Mouse (Mus musculus) limb, embryonic 13.5 days (tissue): ENCODE measurements around the gene Gm42372. TPM values are rescaled to one million over a fixed set of nuclear protein-coding genes. Genes with fewer than 3 reads are reported as not detected.
"Not testable (repeated sequence)": the region's sequence is repeated elsewhere in the genome, so short reads cannot be mapped to it uniquely, and the experiment has no call there.

Experiments
- ATAC-seq: fragments of 200-750 bp; cut with Nextera tagmentation; 2 replicates; pipeline ENCODE4 v1.8.0; 2017; ENCODE audit warnings: low read depth, moderate number of reproducible peaks, moderate TSS enrichment; ENCODE audit not compliant: low FRiP score
- H3K27ac ChIP-seq: fragments of 300-500 bp; sonication (generic); 2 replicates; pipeline ENCODE4 v1.5.1; 2015; ENCODE audit warnings: inconsistent platforms, mild to moderate bottlenecking, moderate library complexity
- H3K27me3 ChIP-seq: fragments of 300-500 bp; sonication (generic); 2 replicates; pipeline ENCODE4 v1.6.1; 2015; ENCODE audit warnings: mild to moderate bottlenecking, inconsistent platforms
- H3K36me3 ChIP-seq: fragments of 300-500 bp; sonication (generic); 2 replicates; pipeline ENCODE4 v1.6.1; 2015; ENCODE audit warnings: inconsistent platforms, mild to moderate bottlenecking, moderate library complexity
- H3K4me1 ChIP-seq: fragments of 300-500 bp; sonication (generic); 2 replicates; pipeline ENCODE4 v1.6.1; 2015; ENCODE audit warnings: inconsistent platforms
- H3K4me2 ChIP-seq: fragments of 300-500 bp; sonication (generic); replicated peaks from 2 replicates; pipeline ENCODE4 v1.6.1; 2015; ENCODE audit warnings: inconsistent platforms, mild to moderate bottlenecking, moderate library complexity
- H3K4me3 ChIP-seq: fragments of 300-500 bp; sonication (generic); 2 replicates; pipeline ENCODE4 v1.5.1; 2015; ENCODE audit warnings: moderate library complexity, mild to moderate bottlenecking, inconsistent platforms
- H3K9ac ChIP-seq: fragments of 300-500 bp; sonication (generic); 2 replicates; pipeline ENCODE4 v1.6.1; 2015; ENCODE audit warnings: mild to moderate bottlenecking, inconsistent platforms
- H3K9me3 ChIP-seq: fragments of 300-500 bp; sonication (generic); 2 replicates; pipeline ENCODE4 v1.6.1; 2016; ENCODE audit warnings: inconsistent platforms
- WGBS: fragments of 180-500 bp; shearing (Covaris S2); methylation state at CpG from one replicate; pipeline ENCODE4 v1.1.7; 2015; 5-methylcytosine and 5-hydroxymethylcytosine counted together
- polyA plus RNA-seq: library from polyadenylated mRNA; unstranded; fragments of >200 nt; fragmentation: Nextera tagmentation; extraction: Ambion mirVana; gene quantifications from 2 replicates; pipeline ENCODE4 v1.2.1, GENCODE M21; 2015

Gm42372 gene
- polyA plus RNA-seq, 1 experiment from 2014 or later: 0.27 TPM

DNA sequence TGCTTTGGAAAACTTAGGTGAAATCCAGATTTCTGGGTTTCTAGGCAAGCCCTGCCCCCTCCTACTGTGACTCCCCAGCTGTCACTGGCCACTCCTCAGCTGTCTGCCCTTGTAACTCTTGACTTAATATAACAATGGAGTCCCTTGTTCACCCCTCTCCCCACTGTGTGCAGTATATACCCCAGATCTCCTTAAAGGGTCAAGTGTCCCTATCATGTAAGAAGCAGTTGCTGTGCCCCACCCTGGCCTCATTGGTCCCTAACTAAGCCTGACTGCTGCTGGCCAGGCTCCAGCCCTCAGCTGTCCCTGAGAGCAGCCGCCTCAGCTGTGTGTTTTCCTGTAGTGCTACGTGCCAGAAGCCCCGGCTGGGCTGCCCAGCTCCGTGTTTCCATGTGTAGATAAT lies 34.9 kb upstream of the Gm42372 start:
- Histone ChIP-seq H3K27ac (peak overlapping the region; percentile 69; the same call in 1 of the 2 replicates), H3K9ac (peak overlapping the region; percentile 26; the same call in 1 of the 2 replicates), H3K4me2 (peak overlapping the region; percentile 88), H3K4me3 (peak overlapping the region; percentile 70), H3K36me3 (no peaks in the 10 kb centered on the region), H3K4me1 (peaks cover 62% of the 10 kb centered on the region), H3K9me3 (no peaks in the 10 kb centered on the region), H3K27me3 (peaks cover 52% of the 10 kb centered on the region)
- WGBS: 6% methylated on average over 4 of the region's 4 CpGs
- ATAC-seq: peak; percentile 52

DNA sequence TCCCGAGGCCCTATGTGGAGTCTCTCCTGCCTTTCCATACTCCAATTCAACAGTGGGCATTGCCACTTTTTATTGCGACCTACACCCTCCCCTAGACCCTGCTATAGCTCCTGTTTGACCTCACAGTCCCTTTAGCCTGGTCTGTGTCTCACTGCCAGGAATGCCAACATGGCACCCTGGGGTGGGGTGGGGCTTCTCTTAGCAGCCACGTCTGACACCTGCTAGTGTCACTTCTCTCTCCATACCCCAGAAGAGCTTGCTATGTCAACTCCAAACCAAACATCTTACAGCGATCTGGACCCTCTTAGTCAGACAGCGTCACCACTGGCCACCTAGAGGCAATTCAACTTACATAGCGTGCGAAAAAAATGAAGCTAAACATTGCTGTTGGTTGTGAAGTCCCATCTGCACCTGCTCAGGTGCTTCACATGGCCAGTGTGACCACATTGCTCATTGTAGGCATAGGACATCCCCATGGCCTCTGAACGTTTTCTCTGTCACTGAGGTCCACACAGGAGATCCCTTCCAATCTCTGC lies 33.9 kb upstream of the Gm42372 start:
- peaks cover 58% of the 10 kb centered on the region for H3K4me1 ChIP-seq

DNA sequence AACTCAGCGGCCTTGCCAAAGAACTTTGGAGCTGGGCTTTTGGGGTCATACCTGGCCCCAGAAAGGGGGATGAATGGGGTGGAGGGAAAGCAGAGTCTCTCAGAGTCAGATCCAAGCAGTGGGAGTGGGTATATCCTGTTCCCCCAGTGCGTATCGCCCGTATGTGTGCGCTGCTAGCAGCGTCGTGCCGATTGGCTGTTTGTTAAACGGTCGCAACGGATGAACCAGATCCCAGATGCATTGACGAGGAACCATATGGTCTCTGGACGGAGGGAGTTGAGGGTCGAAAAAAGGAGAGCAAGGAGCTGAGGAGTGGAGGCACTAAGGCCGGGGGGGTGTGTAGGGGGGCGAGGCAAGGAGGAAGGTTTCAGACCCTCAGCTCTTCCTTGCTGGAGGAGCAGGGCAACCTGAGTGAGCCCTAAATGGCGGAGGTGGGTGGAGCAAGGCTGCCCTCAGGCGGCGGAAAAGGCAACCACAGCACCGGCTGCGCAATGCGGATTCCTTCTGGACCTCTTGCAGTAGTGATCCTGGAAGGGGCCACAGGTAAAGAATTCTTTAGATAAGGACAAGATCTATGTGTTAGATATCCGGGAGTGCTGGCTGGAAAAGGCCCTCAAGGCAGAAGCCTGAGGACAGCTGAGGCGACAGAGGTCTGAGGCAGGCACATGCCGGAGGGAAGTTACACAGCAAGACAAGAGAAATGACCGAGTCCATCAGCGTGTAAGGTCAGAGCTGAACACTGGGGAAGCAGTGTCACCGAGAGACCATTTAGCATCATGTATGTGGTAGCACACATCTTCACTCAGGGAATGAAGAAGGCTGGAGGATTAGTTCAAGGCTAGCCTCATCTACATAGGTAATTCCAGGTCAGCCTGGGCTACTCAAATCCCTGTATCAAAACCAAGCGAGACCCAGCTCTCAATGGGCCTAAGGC lies 32.7 kb upstream of the Gm42372 start:
- Histone ChIP-seq H3K27ac (no peak overlapping the region), H3K9ac (peak overlapping the region; percentile 62), H3K4me2 (peak overlapping the region; percentile 70), H3K36me3 (no peaks in the 10 kb centered on the region), H3K27me3 (peaks cover 47% of the 10 kb centered on the region), H3K9me3 (0 out of 2 replicates have a peak, but pooled peaks cover 6% of the 10 kb centered on the region), H3K4me1 (peaks cover 50% of the 10 kb centered on the region), H3K4me3 (peak overlapping the region; percentile 40)
- ATAC-seq: peak; percentile 35; the same call in 1 of the 2 replicates
- WGBS: 12% methylated on average over 29 of the region's 29 CpGs

More for the DNA sequence above, 33.9 kb upstream of the Gm42372 start:
- Histone ChIP-seq H3K4me2 (no peak overlapping the region), H3K27ac (no peak overlapping the region), H3K9ac (no peak overlapping the region), H3K36me3 (no peaks in the 10 kb centered on the region), H3K9me3 (no peaks in the 10 kb centered on the region), H3K4me3 (no peak overlapping the region), H3K27me3 (peaks cover 52% of the 10 kb centered on the region)
- ATAC-seq: no peak
- 56% methylated on average over 8 of the region's 8 CpGs for WGBS

DNA sequence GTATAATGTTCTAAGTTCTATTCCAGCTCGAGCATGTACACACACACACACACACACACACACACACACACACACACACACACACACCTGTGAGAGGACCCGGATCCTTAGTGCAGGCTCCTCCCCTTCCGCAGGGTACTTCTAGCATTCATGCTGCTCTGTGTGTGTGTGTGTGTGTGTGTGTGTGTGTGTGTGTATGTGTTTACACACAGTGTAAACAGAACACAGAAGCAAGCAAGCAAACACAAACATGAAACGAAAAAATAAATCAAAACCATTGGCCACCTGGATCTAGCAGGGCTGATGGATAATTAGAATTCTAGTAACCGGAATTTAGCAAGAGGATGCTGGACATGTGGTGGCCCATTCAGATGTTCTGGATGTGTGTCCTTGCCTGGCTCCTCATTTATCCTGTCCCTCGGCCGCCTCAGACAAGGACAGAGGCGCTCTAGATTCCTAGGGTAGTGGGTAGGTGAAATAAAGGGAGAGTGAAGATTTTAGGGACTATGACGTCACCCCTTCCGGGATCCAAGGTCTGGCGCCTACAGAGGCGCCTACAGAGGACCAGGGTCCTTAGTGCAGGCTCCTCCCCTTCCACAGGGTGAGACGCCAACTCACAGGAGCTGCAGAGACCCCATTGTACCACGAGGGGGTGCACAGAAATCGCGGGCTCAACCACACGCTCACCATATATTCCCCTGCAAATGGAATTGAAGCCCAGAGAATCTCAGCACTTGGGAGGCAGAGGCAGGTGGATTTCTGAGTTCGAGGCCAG lies 31.8 kb upstream of the Gm42372 start:
- Histone ChIP-seq H3K4me1 (peaks cover 42% of the 10 kb centered on the region), H3K36me3 (no peaks in the 10 kb centered on the region), H3K27ac (no peak overlapping the region), H3K27me3 (peaks cover 38% of the 10 kb centered on the region), H3K9ac (no peak overlapping the region), H3K4me3 (peak overlapping the region; percentile 9; the same call in 1 of the 2 replicates), H3K4me2 (peak overlapping the region; percentile 37; the same call in 1 of the 2 replicates), H3K9me3 (0 out of 2 replicates have a peak, but pooled peaks cover 6% of the 10 kb centered on the region)
- WGBS: 23% methylated on average over 18 of the region's 18 CpGs
- peak; percentile 16; the same call in 1 of the 2 replicates for ATAC-seq

DNA sequence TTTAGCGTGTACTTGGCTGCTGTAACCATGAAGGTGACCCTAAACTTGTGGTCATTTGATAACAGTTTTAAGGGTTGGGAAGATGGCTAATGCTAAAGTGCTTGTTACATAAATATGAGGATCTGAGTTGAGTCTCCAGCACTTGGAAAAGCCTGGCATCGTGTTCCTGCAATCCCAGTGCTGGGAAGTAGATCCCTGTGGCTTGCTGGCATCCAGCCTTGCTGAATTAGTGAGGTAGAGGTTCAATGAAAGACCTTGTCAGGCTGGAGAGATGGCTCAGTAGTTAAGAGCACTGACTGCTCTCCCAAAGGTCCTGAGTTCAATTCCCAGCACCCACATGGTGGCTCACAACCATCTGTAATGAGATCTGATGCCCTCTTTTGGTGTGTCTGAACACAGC lies 29.1 kb upstream of the Gm42372 start:
- H3K9ac ChIP-seq, ATAC-seq, H3K27ac ChIP-seq, H3K4me2 ChIP-seq, H3K36me3 ChIP-seq, H3K9me3 ChIP-seq, H3K4me3 ChIP-seq: not testable (repeated sequence)
- Histone ChIP-seq H3K4me1 (peaks cover 17% of the 10 kb centered on the region), H3K27me3 (peaks cover 11% of the 10 kb centered on the region)
- WGBS: 62% methylated on average over 2 of the region's 2 CpGs

DNA sequence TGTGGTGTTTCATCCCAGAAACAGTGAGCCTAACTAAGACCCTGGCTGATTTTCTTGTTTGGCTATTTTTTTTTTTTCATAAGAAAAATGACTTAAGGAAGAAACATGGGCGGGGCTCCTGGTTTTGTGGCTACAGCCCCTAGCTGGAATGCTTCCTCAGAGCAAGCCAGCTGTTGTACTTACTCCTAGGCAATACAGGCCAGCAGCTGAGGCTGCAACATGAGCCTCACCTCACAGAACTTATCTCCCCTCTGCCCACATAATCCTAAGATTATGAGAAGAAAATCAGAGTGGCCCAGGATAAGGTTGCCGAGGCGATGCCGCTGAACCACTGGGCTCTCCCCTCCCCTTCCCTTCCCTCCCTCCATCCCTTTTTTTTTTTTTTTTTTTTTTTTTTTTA lies 27.2 kb upstream of the Gm42372 start:
- 81% methylated on average over 4 of the region's 4 CpGs for WGBS
- no peak overlapping the region for H3K4me2 ChIP-seq
- no peaks in the 10 kb centered on the region for H3K36me3 ChIP-seq
- H3K4me1 ChIP-seq: peaks cover 9% of the 10 kb centered on the region
- H3K4me3 ChIP-seq: no peak overlapping the region
- H3K9me3 ChIP-seq: 0 out of 2 replicates have a peak, but pooled peaks cover 6% of the 10 kb centered on the region
- no peak overlapping the region for H3K9ac ChIP-seq
- H3K27ac ChIP-seq: no peak overlapping the region
- ATAC-seq: no peak
- no peaks in the 10 kb centered on the region for H3K27me3 ChIP-seq

DNA sequence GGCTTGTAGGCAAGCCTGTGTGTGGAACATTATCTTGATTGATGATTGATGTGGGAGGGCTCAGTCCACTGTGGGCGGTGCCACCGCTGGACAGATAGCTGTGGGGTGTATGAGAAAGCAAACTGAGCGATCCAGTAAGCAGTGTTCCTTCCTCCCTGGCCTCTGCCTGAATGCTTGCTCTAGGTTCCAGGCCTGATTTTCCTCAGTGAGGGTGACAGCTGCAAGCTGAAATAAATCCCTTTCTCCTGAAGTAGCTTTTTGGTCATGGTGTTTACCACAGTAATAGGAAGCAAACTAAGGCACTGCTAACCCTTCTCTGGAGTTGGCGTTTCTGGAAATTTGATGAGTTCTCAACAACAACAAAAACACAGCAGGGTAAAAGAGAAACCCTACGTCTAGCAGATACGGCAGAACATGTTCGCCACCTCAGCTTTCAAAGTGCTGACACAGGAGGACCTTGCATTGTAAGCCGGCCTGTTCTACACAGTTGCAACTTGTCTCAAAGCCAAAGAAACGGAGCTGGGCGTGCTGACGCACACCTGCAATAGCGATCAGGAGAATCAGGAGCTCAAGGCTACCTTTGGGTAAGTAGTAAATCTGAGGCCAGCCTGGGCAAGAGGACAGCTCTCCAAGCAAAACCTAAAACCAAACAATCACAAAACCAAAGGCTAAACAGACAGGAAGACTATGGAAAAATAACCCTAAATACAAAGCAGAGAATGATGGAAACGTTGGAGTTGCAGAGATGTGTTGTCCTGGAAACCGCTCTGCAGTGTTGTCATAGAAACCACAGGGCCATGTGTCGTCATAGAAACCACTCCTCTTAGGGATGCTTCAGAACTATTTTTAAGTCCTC lies 26.2 kb upstream of the Gm42372 start:
- Histone ChIP-seq H3K4me3 (no peak overlapping the region), H3K27ac (peak overlapping the region; percentile 6; the same call in 1 of the 2 replicates), H3K9me3 (0 out of 2 replicates have a peak, but pooled peaks cover 6% of the 10 kb centered on the region), H3K27me3 (no peaks in the 10 kb centered on the region), H3K4me2 (no peak overlapping the region), H3K36me3 (no peaks in the 10 kb centered on the region), H3K9ac (no peak overlapping the region), H3K4me1 (peaks cover 9% of the 10 kb centered on the region)
- peak; percentile 60; the same call in 1 of the 2 replicates for ATAC-seq
- 57% methylated on average over 15 of the region's 15 CpGs for WGBS

DNA sequence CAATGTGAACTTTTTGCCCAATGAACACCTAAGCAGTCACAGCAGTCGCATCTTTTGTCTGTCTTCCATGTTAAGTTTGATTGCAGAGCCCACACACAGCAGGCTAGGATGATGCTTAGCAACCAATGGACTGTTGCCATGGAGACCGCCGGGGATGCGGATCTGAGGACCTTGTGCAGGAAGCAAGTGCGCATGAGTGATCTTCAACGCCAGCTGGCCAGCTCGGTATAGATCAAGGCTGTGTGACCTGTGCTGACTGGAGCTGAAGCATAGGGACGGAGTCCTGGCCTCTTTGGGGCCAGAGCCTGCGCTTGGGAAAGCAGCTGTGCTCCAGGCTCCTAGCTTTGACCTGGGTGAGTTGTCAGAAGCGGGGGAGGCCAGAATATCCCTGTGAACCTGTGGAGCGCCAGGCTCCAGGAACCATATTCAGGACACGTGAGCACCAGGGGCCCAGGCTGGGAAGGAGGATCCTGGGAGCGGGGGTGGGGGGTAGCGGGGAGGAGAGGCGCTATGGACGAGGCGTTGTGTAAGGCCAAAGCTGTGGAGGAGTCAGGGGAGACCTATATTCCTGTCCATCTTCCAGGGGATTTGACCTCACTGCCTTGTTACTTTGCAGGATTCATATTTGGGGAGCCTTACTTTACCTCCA lies 23.2 kb upstream of the Gm42372 start, which contains the start of gene Pnmal1:
Gene Pnmal1, plus strand, starts transcription at position 141 of the 649 bp plus-strand sequence.
- Histone ChIP-seq H3K9ac (peak within 1 kb of the TSS; percentile 25; the same call in 1 of the 2 replicates), H3K4me1 (peaks cover 9% of the 10 kb centered on the region), H3K36me3 (no peaks in the 10 kb centered on the region), H3K4me2 (peak within 1 kb of the TSS; percentile 48), H3K27me3 (no peaks in the 10 kb centered on the region), H3K27ac (no peak within 1 kb of the TSS), H3K9me3 (0 out of 2 replicates have a peak, but pooled peaks cover 5% of the 10 kb centered on the region), H3K4me3 (0 out of 2 replicates have a peak within 1 kb of the TSS, but pooled peaks have one; percentile 15)
- WGBS: 17% methylated on average over 17 of the region's 17 CpGs
- ATAC-seq: peak; percentile 35; the same call in 1 of the 2 replicates

DNA sequence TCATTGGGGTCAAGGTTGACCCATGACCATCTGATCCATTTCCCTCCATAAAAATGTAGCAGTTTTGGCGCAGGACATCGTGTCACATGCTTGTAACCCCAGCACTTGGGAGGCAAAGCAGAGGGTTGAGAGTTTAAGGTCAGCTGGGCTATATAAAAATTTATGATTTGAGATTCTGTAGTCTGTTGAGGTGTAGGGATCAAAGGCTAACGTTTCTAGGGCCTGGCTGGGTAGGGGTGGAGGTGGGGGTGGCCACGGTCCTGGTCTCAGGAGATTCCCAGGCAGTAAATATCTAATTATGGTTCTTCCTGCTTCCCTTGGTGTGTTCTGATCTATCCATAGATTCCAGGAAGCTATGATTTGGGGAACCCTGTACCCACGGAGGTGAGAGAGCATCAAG lies 21.2 kb upstream of the Gm42372 start:
- H3K4me2 ChIP-seq: no peak overlapping the region
- H3K4me3 ChIP-seq: no peak overlapping the region
- no peak overlapping the region for H3K9ac ChIP-seq
- H3K27ac ChIP-seq: no peak overlapping the region
- WGBS: 71% methylated on average over 5 of the region's 5 CpGs
- no peaks in the 10 kb centered on the region for H3K27me3 ChIP-seq
- ATAC-seq: no peak
- H3K36me3 ChIP-seq: no peaks in the 10 kb centered on the region
- no peaks in the 10 kb centered on the region for H3K9me3 ChIP-seq
- peaks cover 9% of the 10 kb centered on the region for H3K4me1 ChIP-seq

DNA sequence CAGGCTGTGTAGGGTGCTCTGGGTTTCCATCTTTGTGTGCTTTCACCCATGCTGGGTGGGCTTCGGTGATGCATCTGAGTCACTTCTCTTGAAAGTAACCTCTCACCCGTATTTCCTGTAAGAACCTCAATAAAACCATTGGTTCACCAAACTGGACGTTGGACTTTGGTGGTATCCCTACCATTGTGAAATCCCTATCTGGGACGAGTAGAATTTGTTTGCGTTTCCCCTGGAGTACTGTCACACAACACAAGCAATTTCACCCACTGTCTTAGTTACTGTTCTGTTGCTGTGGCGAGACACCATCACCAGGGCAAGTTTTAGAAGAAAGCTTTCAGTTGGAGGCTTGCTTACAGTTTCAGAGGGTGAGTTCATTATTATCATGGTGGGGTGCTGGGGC lies 14.5 kb upstream of the Gm42372 start:
- no peak overlapping the region for H3K4me3 ChIP-seq
- H3K9ac ChIP-seq: no peak overlapping the region
- no peak for ATAC-seq
- no peaks in the 10 kb centered on the region for H3K27me3 ChIP-seq
- WGBS: 85% methylated on average over 6 of the region's 6 CpGs
- no peaks in the 10 kb centered on the region for H3K4me1 ChIP-seq
- no peaks in the 10 kb centered on the region for H3K9me3 ChIP-seq
- H3K4me2 ChIP-seq: no peak overlapping the region
- H3K27ac ChIP-seq: no peak overlapping the region
- no peaks in the 10 kb centered on the region for H3K36me3 ChIP-seq
